Mouse (Mus musculus): ENCODE results near the gene Gtf2h4. TPM values are rescaled to one million over a fixed set of nuclear protein-coding genes. Genes with fewer than 3 reads are reported as not detected.

Gtf2h4 gene
- polyA plus RNA-seq, 1 experiment from 2014 or later, result 34.9 TPM

DNA sequence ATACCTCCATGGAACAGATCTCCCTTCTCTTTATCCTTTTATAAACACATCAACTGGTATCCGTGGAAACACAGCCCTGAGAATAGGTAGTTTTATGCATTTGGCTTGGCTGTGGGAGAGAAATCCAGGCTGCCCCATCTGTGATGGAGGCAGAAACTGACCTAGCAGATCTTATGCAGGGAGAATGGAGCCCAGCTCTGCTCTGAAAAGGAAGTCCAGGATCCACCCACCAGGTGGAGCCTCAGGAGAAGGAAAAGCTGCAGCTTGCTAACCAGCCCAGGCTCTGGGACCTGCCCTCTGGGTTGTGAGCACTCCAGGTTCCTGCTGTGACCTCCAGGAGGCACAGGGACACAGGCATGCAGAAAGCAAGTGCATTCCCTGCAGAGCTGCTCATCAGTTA, 39.5 kb downstream of the Gtf2h4 start:
- Histone ChIP-seq H3K36me3 (no peaks in the 10 kb centered on the region), H3K9ac (replicated peaks) (no peak overlapping the region), H3K4me1 (peaks cover 7% of the 10 kb centered on the region; the same call in 1 of the 2 replicates), H3K4me3 (no peak overlapping the region), H3K27ac (replicated peaks) (no peak overlapping the region), H3K9me3 (no peaks in the 10 kb centered on the region), H3K27me3 (peaks cover 15% of the 10 kb centered on the region), H3K4me2 (replicated peaks) (no peak overlapping the region)
- ATAC-seq (ENCODE audit: low FRiP score, low read depth), result no peak
- 15% methylated on average over 1 of the region's 1 CpGs for WGBS

DNA sequence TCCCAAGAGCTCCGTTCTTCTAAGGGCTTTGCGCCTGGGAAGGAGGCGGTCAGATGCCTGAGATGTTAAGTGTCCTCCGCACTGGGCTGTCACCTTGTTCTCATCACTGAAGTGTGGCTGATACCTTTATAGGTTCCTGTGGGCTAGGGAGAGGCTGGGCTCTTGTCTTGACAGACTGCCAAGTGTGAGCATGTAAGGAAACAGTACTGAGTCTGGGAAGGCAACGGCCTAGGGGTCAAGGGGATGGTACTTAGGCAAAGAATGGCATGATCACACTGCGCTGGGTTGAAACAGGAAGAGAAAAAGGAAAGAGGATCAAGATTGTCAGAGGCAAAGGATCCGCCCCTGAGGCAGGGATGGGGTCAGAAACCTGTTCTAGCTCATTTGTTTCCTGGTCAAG, 47.0 kb downstream of the Gtf2h4 start, which contains the start of gene Gm9573:
Gene Gm9573, minus strand, starts transcription at position 101 of the 400 bp plus-strand sequence.
- no peaks in the 10 kb centered on the region for H3K9me3 ChIP-seq
- H3K4me2 ChIP-seq (replicated peaks), result no peak within 1 kb of the TSS
- WGBS, result 93% methylated on average over 7 of the region's 7 CpGs
- no peak within 1 kb of the TSS for H3K9ac ChIP-seq (replicated peaks)
- H3K36me3 ChIP-seq, result no peaks in the 10 kb centered on the region
- H3K4me3 ChIP-seq, result no peak within 1 kb of the TSS
- no peak for ATAC-seq (ENCODE audit: low FRiP score, low read depth)
- no peaks in the 10 kb centered on the region for H3K27me3 ChIP-seq
- no peak within 1 kb of the TSS for H3K27ac ChIP-seq (replicated peaks)
- no peaks in the 10 kb centered on the region for H3K4me1 ChIP-seq

Other genes with a start within 250 kb of the Gtf2h4 start
- 0.09 and 0.27 TPM in 2 replicates for gene H2-Q6, start 248.9 kb downstream of the Gtf2h4 start, polyA plus RNA-seq (2016; fragmentation: Nextera tagmentation; extraction: Ambion mirVana)
- gene H2-Q7, start 234.6 kb downstream of the Gtf2h4 start, polyA plus RNA-seq (2016; fragmentation: Nextera tagmentation; extraction: Ambion mirVana), result 6.0 and 6.4 TPM in 2 replicates
- gene H2-Q10, start 203.7 kb downstream of the Gtf2h4 start, polyA plus RNA-seq (2016; fragmentation: Nextera tagmentation; extraction: Ambion mirVana), result 0.09 and 0.10 TPM in 2 replicates
- not detected in 2 replicates for gene Pou5f1, start 167.7 kb downstream of the Gtf2h4 start, polyA plus RNA-seq (2016; fragmentation: Nextera tagmentation; extraction: Ambion mirVana)
- 41.2 and 52.6 TPM in 2 replicates for gene Tcf19, start 156.9 kb downstream of the Gtf2h4 start, polyA plus RNA-seq (2016; fragmentation: Nextera tagmentation; extraction: Ambion mirVana)
- gene Cchcr1, start 156.6 kb downstream of the Gtf2h4 start, polyA plus RNA-seq (2016; fragmentation: Nextera tagmentation; extraction: Ambion mirVana), result 16.0 and 18.5 TPM in 2 replicates
- 1.0 and 1.5 TPM in 2 replicates for gene Psors1c2, start 140.5 kb downstream of the Gtf2h4 start, polyA plus RNA-seq (2016; fragmentation: Nextera tagmentation; extraction: Ambion mirVana)
- gene Cdsn, start 121.6 kb downstream of the Gtf2h4 start, polyA plus RNA-seq (2016; fragmentation: Nextera tagmentation; extraction: Ambion mirVana), result 0.06 TPM in 1 of 2 replicates, not detected in the other
- gene 2300002M23Rik, start 106.3 kb downstream of the Gtf2h4 start, polyA plus RNA-seq (2016; fragmentation: Nextera tagmentation; extraction: Ambion mirVana), result not detected in 2 replicates
- gene Sfta2, start 72.2 kb downstream of the Gtf2h4 start, polyA plus RNA-seq (2016; fragmentation: Nextera tagmentation; extraction: Ambion mirVana), result not detected in 2 replicates
- gene Gm9573, start 47.1 kb downstream of the Gtf2h4 start, polyA plus RNA-seq (2016; fragmentation: Nextera tagmentation; extraction: Ambion mirVana), result not detected in 2 replicates
- gene Mucl3, start 30.0 kb downstream of the Gtf2h4 start, polyA plus RNA-seq (2016; fragmentation: Nextera tagmentation; extraction: Ambion mirVana), result 0.08 TPM in 1 of 2 replicates, not detected in the other
- gene Vars2, start 6.1 kb downstream of the Gtf2h4 start, polyA plus RNA-seq (2016; fragmentation: Nextera tagmentation; extraction: Ambion mirVana), result 18.7 and 19.0 TPM in 2 replicates
- 201 and 218 TPM in 2 replicates for gene Ddr1, start 30.9 kb upstream of the Gtf2h4 start, polyA plus RNA-seq (2016; fragmentation: Nextera tagmentation; extraction: Ambion mirVana)
- gene Ier3, start 147.9 kb upstream of the Gtf2h4 start, polyA plus RNA-seq (2016; fragmentation: Nextera tagmentation; extraction: Ambion mirVana), result 5.4 and 7.5 TPM in 2 replicates
- gene Flot1, start 149.5 kb upstream of the Gtf2h4 start, polyA plus RNA-seq (2016; fragmentation: Nextera tagmentation; extraction: Ambion mirVana), result 49.0 and 53.5 TPM in 2 replicates
- 1,535 and 1,561 TPM in 2 replicates for gene Tubb5, start 164.6 kb upstream of the Gtf2h4 start, polyA plus RNA-seq (2016; fragmentation: Nextera tagmentation; extraction: Ambion mirVana)
- gene Mdc1, start 167.8 kb upstream of the Gtf2h4 start, polyA plus RNA-seq (2016; fragmentation: Nextera tagmentation; extraction: Ambion mirVana), result 19.1 and 20.3 TPM in 2 replicates
- gene Nrm, start 187.6 kb upstream of the Gtf2h4 start, polyA plus RNA-seq (2016; fragmentation: Nextera tagmentation; extraction: Ambion mirVana), result 48.5 and 48.6 TPM in 2 replicates
- gene Ppp1r18, start 191.9 kb upstream of the Gtf2h4 start, polyA plus RNA-seq (2016; fragmentation: Nextera tagmentation; extraction: Ambion mirVana), result 27.7 and 27.9 TPM in 2 replicates
- 47.8 and 48.2 TPM in 2 replicates for gene Dhx16, start 206.1 kb upstream of the Gtf2h4 start, polyA plus RNA-seq (2016; fragmentation: Nextera tagmentation; extraction: Ambion mirVana)
- 24.9 and 29.2 TPM in 2 replicates for gene 2310061I04Rik, start 223.7 kb upstream of the Gtf2h4 start, polyA plus RNA-seq (2016; fragmentation: Nextera tagmentation; extraction: Ambion mirVana)
- 279 and 282 TPM in 2 replicates for gene Atat1, start 236.3 kb upstream of the Gtf2h4 start, polyA plus RNA-seq (2016; fragmentation: Nextera tagmentation; extraction: Ambion mirVana)
- gene Mrps18b, start 242.7 kb upstream of the Gtf2h4 start, polyA plus RNA-seq (2016; fragmentation: Nextera tagmentation; extraction: Ambion mirVana), result 45.5 and 53.6 TPM in 2 replicates
- gene Ppp1r10, start 242.7 kb upstream of the Gtf2h4 start, polyA plus RNA-seq (2016; fragmentation: Nextera tagmentation; extraction: Ambion mirVana), result 68.6 and 70.4 TPM in 2 replicates

Measured in midbrain, embryonic 12.5 days (tissue).